Mouse (Mus musculus) G1E (cell line): ENCODE measurements around the gene Fry.

Experiments
- CTCF ChIP-seq: IDR thresholded peaks from 2 replicates; pipeline ENCODE4 v1.5.1; 2012; ENCODE audit warnings: low read depth, low read length, inconsistent platforms, mixed read lengths
- GATA1 ChIP-seq: IDR thresholded peaks from 2 replicates; pipeline ENCODE4 v1.6.1; 2012; ENCODE audit warnings: borderline replicate concordance, low read length, inconsistent platforms, mixed read lengths
- GATA2 ChIP-seq: IDR thresholded peaks from 2 replicates; pipeline ENCODE4 v1.6.1; 2012; ENCODE audit warnings: low read depth, low read length, inconsistent platforms, borderline replicate concordance
- TAL1 ChIP-seq: conservative IDR thresholded peaks from 2 replicates; pipeline ENCODE4 v1.6.1; 2012; ENCODE audit warnings: low read depth, low read length, inconsistent platforms, mixed read lengths

GRCm38 (mm10) chr5:150291216-150291615 is 172.8 kb downstream of the Fry start:
- TF ChIP-seq GATA2 (no peak), CTCF (no peak), TAL1 (no peak), GATA1 (no peak)
